Mouse (Mus musculus) adrenal gland, adult 2 months (tissue): ENCODE measurements around the gene Fbxl12. TPM values are rescaled to one million over a fixed set of nuclear protein-coding genes. Genes with fewer than 3 reads are reported as not detected.

Experiments used
- polyA plus RNA-seq: library from polyadenylated mRNA; depleted of rRNA; stranded (reverse); fragments of >200 nt; gene quantifications from 2 replicates; pipeline ENCODE4 v1.2.3, GENCODE M21; 2012; rRNA removed
- total RNA-seq, 2 experiments: library from RNA; stranded (reverse); gene quantifications; 2 replicates each; pipeline ENCODE4 v1.2.3; 2021

Gene Fbxl12
- total and polyA plus RNA-seq, 3 experiments: 13.0 to 47.1 (median 16.7) TPM

Other genes starting within 250 kb of the Fbxl12 start
- gene Zfp26, start 184.6 kb downstream of the Fbxl12 start, total RNA-seq: 10 to 100 TPM; 15.5 to 18.1 TPM
- gene Zfp26, start 184.6 kb downstream of the Fbxl12 start, polyA plus RNA-seq: 0.49 and 0.58 TPM in 2 replicates
- gene Zfp426, start 152.0 kb downstream of the Fbxl12 start, total RNA-seq: 10 to 100 TPM; 22.2 to 25.0 TPM
- 2.1 and 2.3 TPM in 2 replicates for gene Zfp426, start 152.0 kb downstream of the Fbxl12 start, polyA plus RNA-seq
- 10 to 100 TPM; 36.4 to 39.4 TPM for gene Zfp266, start 123.3 kb downstream of the Fbxl12 start, total RNA-seq
- 1.1 and 1.3 TPM in 2 replicates for gene Zfp266, start 123.3 kb downstream of the Fbxl12 start, polyA plus RNA-seq
- 1 to 10 TPM; 6.9 to 7.7 TPM for gene Zfp846, start 63.5 kb downstream of the Fbxl12 start, total RNA-seq
- 1.1 and 1.6 TPM in 2 replicates for gene Zfp846, start 63.5 kb downstream of the Fbxl12 start, polyA plus RNA-seq
- gene Ubl5, start 1.9 kb downstream of the Fbxl12 start, total RNA-seq: 100 to 1,000 TPM; 384 to 522 TPM
- gene Ubl5, start 1.9 kb downstream of the Fbxl12 start, polyA plus RNA-seq: 133 and 135 TPM in 2 replicates
- gene Pin1, start 7.3 kb upstream of the Fbxl12 start, total RNA-seq: 10 to 100 TPM; 20.8 to 26.9 TPM
- gene Pin1, start 7.3 kb upstream of the Fbxl12 start, polyA plus RNA-seq: 20.4 and 24.2 TPM in 2 replicates
- 1 to 10 TPM in 1 of 2 experiments, under 1 TPM in 1; 0.49 to 1.0 TPM for gene Olfm2, start 101.6 kb upstream of the Fbxl12 start, total RNA-seq
- gene Olfm2, start 101.6 kb upstream of the Fbxl12 start, polyA plus RNA-seq: 1.1 and 2.9 TPM in 2 replicates
- gene Col5a3, start 170.3 kb upstream of the Fbxl12 start, total RNA-seq: 100 to 1,000 TPM in 1 of 2 experiments, 10 to 100 TPM in 1; 78.4 to 293 TPM
- gene Col5a3, start 170.3 kb upstream of the Fbxl12 start, polyA plus RNA-seq: 108 and 110 TPM in 2 replicates
- gene Rdh8, start 173.7 kb upstream of the Fbxl12 start, total RNA-seq: not detected
- not detected in 2 replicates for gene Rdh8, start 173.7 kb upstream of the Fbxl12 start, polyA plus RNA-seq
- 10 to 100 TPM; 19.4 to 20.1 TPM for gene A230050P20Rik, start 223.9 kb upstream of the Fbxl12 start, total RNA-seq
- gene A230050P20Rik, start 223.9 kb upstream of the Fbxl12 start, polyA plus RNA-seq: 140 and 164 TPM in 2 replicates
- 1 to 10 TPM; 3.3 TPM for gene Angptl6, start 235.0 kb upstream of the Fbxl12 start, total RNA-seq
- gene Angptl6, start 235.0 kb upstream of the Fbxl12 start, polyA plus RNA-seq: 4.0 and 6.5 TPM in 2 replicates
- 10 to 100 TPM; 27.6 to 44.4 TPM for gene Ppan, start 243.4 kb upstream of the Fbxl12 start, total RNA-seq
- 128 and 140 TPM in 2 replicates for gene Ppan, start 243.4 kb upstream of the Fbxl12 start, polyA plus RNA-seq